Mouse (Mus musculus): ENCODE results near the gene Gm4952. TPM values are rescaled to one million over a fixed set of nuclear protein-coding genes. Genes with fewer than 3 reads are reported as not detected.

Gm4952 gene
- polyA plus RNA-seq, 1 experiment from 2014 or later: 0.12 TPM

DNA sequence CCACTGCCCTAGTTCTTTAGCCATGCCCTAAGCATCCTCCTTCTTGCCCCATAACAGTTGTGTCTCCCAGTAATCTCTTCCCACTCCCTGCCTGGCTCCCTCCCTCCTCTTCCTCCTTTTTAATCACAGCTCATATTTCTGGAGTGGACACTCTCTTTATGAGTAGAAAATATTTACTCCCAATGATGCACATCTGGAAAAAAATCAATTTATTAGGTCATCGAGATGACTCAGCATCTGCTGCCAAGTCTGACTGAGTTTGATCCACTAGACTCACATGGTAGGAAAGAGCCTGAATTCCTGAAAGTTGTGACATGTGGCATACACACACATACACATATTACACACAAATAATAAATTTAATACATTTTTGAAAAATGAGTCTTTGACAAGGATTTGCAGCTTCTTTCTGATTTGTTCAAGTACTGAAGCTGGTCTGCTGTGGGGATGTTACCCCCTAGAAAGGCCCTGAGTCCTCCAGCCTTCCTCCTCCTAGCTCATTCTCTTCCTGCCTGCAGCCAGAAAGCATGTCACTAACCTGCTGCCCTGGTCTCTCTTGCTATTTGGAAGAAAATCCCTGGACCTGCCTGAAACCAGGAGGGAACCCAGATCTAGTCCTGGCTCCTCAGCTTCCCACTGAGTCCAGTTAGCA lies 27.0 kb upstream of the Gm4952 start:
- Histone ChIP-seq H3K36me3 (ENCODE audit: control insufficient read depth, insufficient read depth, low read length) (no peaks in the 10 kb centered on the region), H3K4me2 (ENCODE audit: low read length) (peak overlapping the region; percentile 55), H3K27ac (replicated peaks; ENCODE audit: low read depth, low read length) (0 out of 2 replicates have a peak overlapping the region, but pooled peaks have one; percentile 34), H3K4me3 (replicated peaks; ENCODE audit: low read depth, low read length) (peak overlapping the region; percentile 29), H3K4me1 (ENCODE audit: control insufficient read depth, insufficient read depth, low read length) (peaks cover 9% of the 10 kb centered on the region; the same call in 1 of the 2 replicates), H3K27me3 (ENCODE audit: control insufficient read depth, insufficient read depth, low read length) (no peaks in the 10 kb centered on the region), H3K9ac (replicated peaks; ENCODE audit: low read length) (peak overlapping the region; percentile 50), H3K9me3 (ENCODE audit: control insufficient read depth, low read length) (no peaks in the 10 kb centered on the region)
- DNase-seq (no peak), ATAC-seq (ENCODE audit: low FRiP score, low TSS enrichment) (peak; percentile 53; the same call in 1 of the 2 replicates)
- WGBS: 95% methylated on average over 1 of the region's 1 CpGs

DNA sequence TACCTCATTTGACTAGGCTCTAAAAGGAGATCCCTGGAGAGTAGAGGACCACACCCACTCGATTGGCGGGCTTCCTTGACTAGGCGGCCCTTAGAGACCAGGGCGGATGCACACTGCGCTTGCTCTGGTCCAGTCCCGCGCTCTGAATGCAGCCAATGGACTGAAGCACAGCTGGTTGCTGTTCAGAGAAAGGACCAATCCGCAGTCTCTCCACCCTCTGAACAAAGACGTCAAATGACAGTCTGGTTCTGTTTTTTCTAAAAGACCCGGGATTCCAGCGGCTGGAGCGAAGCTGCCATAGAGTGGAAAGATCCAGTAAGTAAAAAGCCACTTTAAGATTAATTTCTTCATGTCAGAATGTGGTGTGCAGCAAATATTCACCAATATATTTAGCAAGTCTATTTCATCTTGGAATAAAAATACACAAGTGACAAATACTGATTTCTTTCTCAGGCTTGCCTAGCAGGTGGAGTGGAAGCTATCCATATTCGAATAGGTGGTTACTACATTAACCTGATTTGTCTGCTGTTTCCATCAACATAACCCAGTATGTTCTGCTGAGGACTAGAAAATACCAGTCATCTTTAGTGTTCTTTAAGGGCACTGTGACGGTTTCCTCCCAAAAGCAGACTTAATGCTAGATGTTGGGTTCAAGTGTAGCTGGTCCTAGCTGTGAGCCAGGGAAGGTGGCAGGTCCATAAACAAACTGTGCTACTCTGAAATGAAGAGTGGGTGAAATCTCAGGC lies 26.3 kb upstream of the Gm4952 start:
- Histone ChIP-seq H3K4me3 (replicated peaks; ENCODE audit: low read depth, low read length) (peak overlapping the region; percentile 29), H3K27ac (replicated peaks; ENCODE audit: low read depth, low read length) (0 out of 2 replicates have a peak overlapping the region, but pooled peaks have one; percentile 34), H3K4me1 (ENCODE audit: control insufficient read depth, insufficient read depth, low read length) (peaks cover 9% of the 10 kb centered on the region; the same call in 1 of the 2 replicates), H3K36me3 (ENCODE audit: control insufficient read depth, insufficient read depth, low read length) (no peaks in the 10 kb centered on the region), H3K4me2 (ENCODE audit: low read length) (peak overlapping the region; percentile 55), H3K9me3 (ENCODE audit: control insufficient read depth, low read length) (no peaks in the 10 kb centered on the region), H3K9ac (replicated peaks; ENCODE audit: low read length) (peak overlapping the region; percentile 50), H3K27me3 (ENCODE audit: control insufficient read depth, insufficient read depth, low read length) (no peaks in the 10 kb centered on the region)
- DNase-seq: peak; percentile 92
- ATAC-seq (ENCODE audit: low FRiP score, low TSS enrichment): peak; percentile 99
- WGBS: 4% methylated on average over 14 of the region's 14 CpGs

DNA sequence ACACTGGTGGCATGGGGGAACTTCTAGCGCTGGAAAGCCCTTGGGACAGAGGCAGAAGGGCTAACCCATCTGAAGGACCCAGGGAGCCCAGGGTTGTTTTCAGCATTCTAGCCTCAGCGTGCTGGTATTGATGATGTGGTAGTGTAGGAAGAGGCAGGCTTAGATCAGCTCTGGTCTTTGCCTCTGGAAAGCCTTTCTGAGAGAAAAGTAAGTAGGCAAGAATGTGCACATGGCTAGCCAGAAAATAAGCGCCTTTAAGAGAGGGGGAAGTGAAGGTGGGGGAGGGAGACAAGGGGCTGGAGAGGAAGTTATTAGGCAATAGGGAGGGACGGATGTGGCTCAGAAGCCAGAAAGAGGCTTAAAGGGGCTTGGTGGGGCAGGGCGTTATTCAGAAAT lies 25.8 kb upstream of the Gm4952 start:
- ATAC-seq (ENCODE audit: low FRiP score, low TSS enrichment) (no peak), DNase-seq (peak; percentile 8)
- peak overlapping the region; percentile 29 for H3K4me3 ChIP-seq (replicated peaks; ENCODE audit: low read depth, low read length)
- no peaks in the 10 kb centered on the region for H3K9me3 ChIP-seq (ENCODE audit: control insufficient read depth, low read length)
- no peaks in the 10 kb centered on the region for H3K27me3 ChIP-seq (ENCODE audit: control insufficient read depth, insufficient read depth, low read length)
- H3K27ac ChIP-seq (replicated peaks; ENCODE audit: low read depth, low read length): no peak overlapping the region
- H3K9ac ChIP-seq (replicated peaks; ENCODE audit: low read length): peak overlapping the region; percentile 39
- no peaks in the 10 kb centered on the region for H3K36me3 ChIP-seq (ENCODE audit: control insufficient read depth, insufficient read depth, low read length)
- 15% methylated on average over 5 of the region's 5 CpGs for WGBS
- peaks cover 9% of the 10 kb centered on the region; the same call in 1 of the 2 replicates for H3K4me1 ChIP-seq (ENCODE audit: control insufficient read depth, insufficient read depth, low read length)
- H3K4me2 ChIP-seq (ENCODE audit: low read length): peak overlapping the region; percentile 55

DNA sequence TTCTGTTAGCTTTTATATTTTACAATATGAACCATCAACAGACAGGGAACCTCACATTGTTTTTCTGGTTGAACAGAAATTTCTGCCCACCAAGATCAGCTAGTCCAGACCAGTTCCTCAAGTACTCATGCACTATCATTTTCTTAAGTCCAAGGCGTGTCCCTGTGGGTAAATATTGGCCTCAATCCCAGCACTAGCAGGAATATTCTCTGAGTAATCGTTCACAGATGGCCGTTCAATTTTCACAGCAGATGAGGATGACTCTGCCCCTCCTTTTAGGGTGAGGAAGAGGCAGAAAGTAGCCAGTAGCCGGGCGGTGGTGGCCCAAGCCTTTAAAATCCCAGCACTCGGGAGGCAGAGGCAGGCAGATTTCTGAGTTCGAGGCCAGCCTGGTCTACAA lies 24.7 kb upstream of the Gm4952 start:
- DNase-seq (no peak), ATAC-seq (ENCODE audit: low FRiP score, low TSS enrichment) (no peak)
- Histone ChIP-seq H3K4me3 (replicated peaks; ENCODE audit: low read depth, low read length) (no peak overlapping the region), H3K36me3 (ENCODE audit: control insufficient read depth, insufficient read depth, low read length) (no peaks in the 10 kb centered on the region), H3K27ac (replicated peaks; ENCODE audit: low read depth, low read length) (no peak overlapping the region), H3K27me3 (ENCODE audit: control insufficient read depth, insufficient read depth, low read length) (no peaks in the 10 kb centered on the region), H3K4me2 (ENCODE audit: low read length) (no peak overlapping the region), H3K4me1 (ENCODE audit: control insufficient read depth, insufficient read depth, low read length) (peaks cover 9% of the 10 kb centered on the region; the same call in 1 of the 2 replicates), H3K9ac (replicated peaks; ENCODE audit: low read length) (no peak overlapping the region), H3K9me3 (ENCODE audit: control insufficient read depth, low read length) (no peaks in the 10 kb centered on the region)
- WGBS: 91% methylated on average over 7 of the region's 7 CpGs

DNA sequence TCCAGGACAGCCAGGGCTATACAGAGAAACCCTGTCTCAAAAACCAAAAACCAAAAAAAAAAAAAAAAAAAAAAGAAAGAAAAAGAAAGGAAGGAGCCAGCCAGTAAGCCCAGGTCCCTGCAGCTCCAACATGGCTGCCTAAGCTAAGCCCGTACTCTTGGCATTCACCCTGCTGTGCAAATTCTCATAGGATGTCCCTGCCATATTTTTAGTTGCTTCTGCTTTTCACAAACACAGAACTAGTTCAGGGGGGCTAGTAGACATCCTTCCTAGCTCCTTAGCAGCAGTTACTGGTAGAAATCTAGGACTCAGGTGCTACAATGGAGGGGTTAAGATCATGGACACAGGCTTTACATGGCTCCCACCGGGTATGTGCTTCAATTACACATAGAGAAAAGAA lies 24.3 kb upstream of the Gm4952 start:
- H3K4me3 ChIP-seq (replicated peaks; ENCODE audit: low read depth, low read length): no peak overlapping the region
- 90% methylated on average over 2 of the region's 2 CpGs for WGBS
- DNase-seq (no peak), ATAC-seq (ENCODE audit: low FRiP score, low TSS enrichment) (no peak)
- H3K27me3 ChIP-seq (ENCODE audit: control insufficient read depth, insufficient read depth, low read length): no peaks in the 10 kb centered on the region
- no peak overlapping the region for H3K27ac ChIP-seq (replicated peaks; ENCODE audit: low read depth, low read length)
- H3K4me2 ChIP-seq (ENCODE audit: low read length): no peak overlapping the region
- H3K9me3 ChIP-seq (ENCODE audit: control insufficient read depth, low read length): no peaks in the 10 kb centered on the region
- H3K9ac ChIP-seq (replicated peaks; ENCODE audit: low read length): no peak overlapping the region
- H3K4me1 ChIP-seq (ENCODE audit: control insufficient read depth, insufficient read depth, low read length): peaks cover 9% of the 10 kb centered on the region; the same call in 1 of the 2 replicates
- H3K36me3 ChIP-seq (ENCODE audit: control insufficient read depth, insufficient read depth, low read length): no peaks in the 10 kb centered on the region

DNA sequence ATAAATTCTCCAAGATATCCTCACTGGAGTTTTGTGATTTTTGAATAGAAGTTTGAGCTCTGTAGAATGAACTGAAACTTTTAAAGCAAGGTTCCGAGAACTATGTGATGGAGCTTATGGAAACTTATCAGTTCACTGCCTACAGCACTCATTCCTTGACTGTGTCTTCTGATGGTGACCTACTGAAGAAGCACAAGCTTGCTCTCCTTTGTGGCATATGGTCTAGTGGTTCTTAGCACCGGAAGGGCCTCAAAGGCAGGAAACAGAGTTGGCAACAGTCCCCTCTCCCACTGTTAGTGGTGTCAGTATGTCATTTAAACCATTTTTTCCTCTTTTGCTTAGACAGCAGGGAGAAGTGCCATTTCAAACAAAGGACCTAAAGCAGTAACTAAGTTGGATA lies 23.1 kb upstream of the Gm4952 start:
- no peak overlapping the region for H3K4me3 ChIP-seq (replicated peaks; ENCODE audit: low read depth, low read length)
- no peaks in the 10 kb centered on the region for H3K9me3 ChIP-seq (ENCODE audit: control insufficient read depth, low read length)
- H3K4me1 ChIP-seq (ENCODE audit: control insufficient read depth, insufficient read depth, low read length): peaks cover 9% of the 10 kb centered on the region; the same call in 1 of the 2 replicates
- no peak overlapping the region for H3K4me2 ChIP-seq (ENCODE audit: low read length)
- no peak overlapping the region for H3K9ac ChIP-seq (replicated peaks; ENCODE audit: low read length)
- H3K27me3 ChIP-seq (ENCODE audit: control insufficient read depth, insufficient read depth, low read length): no peaks in the 10 kb centered on the region
- ATAC-seq (ENCODE audit: low FRiP score, low TSS enrichment) (no peak), DNase-seq (no peak)
- H3K36me3 ChIP-seq (ENCODE audit: control insufficient read depth, insufficient read depth, low read length): no peaks in the 10 kb centered on the region
- WGBS: 98% methylated on average over 2 of the region's 2 CpGs
- no peak overlapping the region for H3K27ac ChIP-seq (replicated peaks; ENCODE audit: low read depth, low read length)

DNA sequence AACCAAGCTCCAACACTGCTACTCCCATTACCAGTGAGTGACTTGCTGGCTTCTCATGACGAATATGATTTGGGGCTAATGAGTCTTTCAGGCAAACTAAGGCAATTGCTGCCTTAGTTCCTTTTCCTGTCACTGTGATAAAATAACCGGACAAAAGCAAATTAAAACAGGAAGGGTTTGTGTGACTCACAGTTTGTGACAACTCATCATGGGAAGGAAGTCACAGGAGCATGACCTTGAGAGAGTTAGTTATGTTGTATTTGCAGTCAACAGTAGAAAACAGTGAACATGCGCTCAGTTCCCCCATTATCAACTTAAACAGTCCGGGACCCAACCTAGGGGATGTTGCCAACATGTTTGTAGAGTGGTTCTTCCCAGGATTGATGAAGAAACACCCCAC lies 14.5 kb upstream of the Gm4952 start:
- H3K9me3 ChIP-seq (ENCODE audit: control insufficient read depth, low read length): no peaks in the 10 kb centered on the region
- H3K4me2 ChIP-seq (ENCODE audit: low read length): no peak overlapping the region
- H3K27me3 ChIP-seq (ENCODE audit: control insufficient read depth, insufficient read depth, low read length): no peaks in the 10 kb centered on the region
- WGBS: 84% methylated on average over 4 of the region's 4 CpGs
- DNase-seq (no peak), ATAC-seq (ENCODE audit: low FRiP score, low TSS enrichment) (no peak)
- H3K4me3 ChIP-seq (replicated peaks; ENCODE audit: low read depth, low read length): no peak overlapping the region
- no peak overlapping the region for H3K27ac ChIP-seq (replicated peaks; ENCODE audit: low read depth, low read length)
- H3K9ac ChIP-seq (replicated peaks; ENCODE audit: low read length): no peak overlapping the region
- no peaks in the 10 kb centered on the region for H3K4me1 ChIP-seq (ENCODE audit: control insufficient read depth, insufficient read depth, low read length)
- no peaks in the 10 kb centered on the region for H3K36me3 ChIP-seq (ENCODE audit: control insufficient read depth, insufficient read depth, low read length)

DNA sequence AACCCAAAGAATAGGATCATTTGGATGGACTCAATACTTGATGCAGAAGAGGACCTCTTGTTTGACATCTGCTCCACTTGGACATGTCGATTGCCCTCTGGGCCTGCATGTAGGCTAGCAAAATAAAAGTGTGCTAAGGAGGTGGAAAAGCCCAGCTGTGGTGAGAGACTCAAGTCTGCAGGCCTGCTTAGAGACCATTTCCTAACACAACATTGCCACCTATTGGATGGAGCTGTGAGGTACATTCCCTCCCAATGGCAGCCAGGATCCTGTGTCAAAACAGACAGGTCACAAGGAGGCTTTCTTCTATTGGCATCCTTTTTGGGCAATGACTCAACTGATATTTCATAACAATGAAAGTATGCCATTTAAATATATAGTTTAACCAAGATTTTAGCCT lies 7.9 kb upstream of the Gm4952 start:
- H3K27ac ChIP-seq (replicated peaks; ENCODE audit: low read depth, low read length): no peak overlapping the region
- H3K9ac ChIP-seq (replicated peaks; ENCODE audit: low read length): no peak overlapping the region
- H3K4me3 ChIP-seq (replicated peaks; ENCODE audit: low read depth, low read length): no peak overlapping the region
- H3K27me3 ChIP-seq (ENCODE audit: control insufficient read depth, insufficient read depth, low read length): no peaks in the 10 kb centered on the region
- ATAC-seq (ENCODE audit: low FRiP score, low TSS enrichment) (peak; percentile 35; the same call in 1 of the 2 replicates), DNase-seq (peak; percentile 88)
- H3K36me3 ChIP-seq (ENCODE audit: control insufficient read depth, insufficient read depth, low read length): no peaks in the 10 kb centered on the region
- no peak overlapping the region for H3K4me2 ChIP-seq (ENCODE audit: low read length)
- no peaks in the 10 kb centered on the region for H3K9me3 ChIP-seq (ENCODE audit: control insufficient read depth, low read length)
- WGBS: 18% methylated on average over 1 of the region's 1 CpGs
- 0 out of 2 replicates have a peak, but pooled peaks cover 4% of the 10 kb centered on the region for H3K4me1 ChIP-seq (ENCODE audit: control insufficient read depth, insufficient read depth, low read length)

All from midbrain, embryonic 14.5 days (tissue).